Mouse (Mus musculus) left cerebral cortex, adult 2 months (tissue): ENCODE measurements around the gene AU018091. TPM values are rescaled to one million over a fixed set of nuclear protein-coding genes. Genes with fewer than 3 reads are reported as not detected.
"Not testable (repeated sequence)": the region's sequence is repeated elsewhere in the genome, so short reads cannot be mapped to it uniquely, and the experiment has no call there.

Source experiments
- DNase-seq, 2 experiments: peaks; one replicate each; pipeline ENCODE4 v3.0.0; 2021 to 2022; ENCODE audit warnings: low spot score in 2 of 2, mixed read lengths in 1 of 2; ENCODE audit errors: extremely low spot score in 1 of 2
- H3K27ac ChIP-seq: fragments of 200-600 bp; 2 replicates; pipeline ENCODE4 v1.8.1; 2022
- H3K4me3 ChIP-seq: fragments of 200-600 bp; 2 replicates; pipeline ENCODE4 v1.8.1; 2022
- CTCF ChIP-seq: fragments of 200-600 bp; IDR thresholded peaks from 2 replicates; pipeline ENCODE4 v1.8.1; 2022; ENCODE audit warnings: antibody characterized with exemption, mild to moderate bottlenecking, moderate library complexity
- intact Hi-C: fragments of 180-260 bp; cut with DNase I; formaldehyde crosslinking; loops from one replicate; pipeline ENCODE4 v1.15.1; 2025
- microRNA-seq, 2 experiments: library from miRNA; unstranded; fragments of <30 nt; microRNA quantifications; one replicate each; pipeline ENCODE4 v1.2.0; 2021
- total RNA-seq, 2 experiments: library from RNA; stranded (reverse); gene quantifications; 2 replicates each; pipeline ENCODE4 v1.2.3; 2021

The AU018091 gene
- total RNA-seq, 2 experiments from 2014 or later: not detected

DNA sequence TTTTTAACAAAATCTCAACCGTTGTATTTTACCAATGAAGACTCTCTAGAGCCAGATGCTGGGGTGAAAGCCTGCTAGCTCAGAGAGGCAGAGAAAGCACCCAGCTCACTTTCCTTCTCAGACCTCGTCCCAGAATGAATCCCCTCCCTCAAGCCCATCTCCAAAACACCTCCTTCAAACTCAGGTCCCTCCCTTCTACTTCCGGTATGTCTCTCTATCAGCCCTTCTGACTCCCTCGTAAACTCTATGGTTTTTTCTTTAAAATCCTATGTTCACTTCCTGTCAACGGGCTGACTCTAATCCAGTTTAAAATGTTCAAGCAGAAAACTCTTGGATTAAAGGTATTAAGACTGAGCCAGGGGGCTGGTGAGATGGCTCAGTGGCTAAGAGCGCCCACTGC lies 4.6 kb downstream of the AU018091 start:
- DNase-seq: no peak
- Histone ChIP-seq H3K27ac (no peak overlapping the region), H3K4me3 (no peak overlapping the region)
- TF ChIP-seq CTCF: no peak
- intact Hi-C loops: no loop called here

DNA sequence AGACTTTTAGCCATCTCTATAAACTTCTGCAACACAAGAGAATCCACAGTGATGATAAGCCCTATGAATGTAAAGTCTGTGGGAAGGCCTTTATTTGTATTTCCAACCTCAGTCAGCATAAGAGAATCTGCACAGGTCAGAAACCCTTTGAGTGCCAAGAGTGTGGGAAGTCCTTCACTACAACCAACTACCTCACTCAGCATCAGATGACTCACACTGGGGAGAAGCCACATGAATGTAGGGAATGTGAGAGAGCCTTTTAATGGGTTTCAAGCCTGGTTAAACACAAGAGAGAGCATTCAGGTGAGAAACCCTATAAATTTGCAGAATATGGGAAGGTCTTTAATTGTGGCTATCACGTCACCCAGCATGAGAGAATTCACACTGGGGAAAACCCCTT lies 18.6 kb downstream of the AU018091 start:
- no peak overlapping the region for H3K4me3 ChIP-seq
- no peak for TF ChIP-seq CTCF
- DNase-seq: no peak
- H3K27ac ChIP-seq: no peak overlapping the region
- intact Hi-C loops: no loop called here

DNA sequence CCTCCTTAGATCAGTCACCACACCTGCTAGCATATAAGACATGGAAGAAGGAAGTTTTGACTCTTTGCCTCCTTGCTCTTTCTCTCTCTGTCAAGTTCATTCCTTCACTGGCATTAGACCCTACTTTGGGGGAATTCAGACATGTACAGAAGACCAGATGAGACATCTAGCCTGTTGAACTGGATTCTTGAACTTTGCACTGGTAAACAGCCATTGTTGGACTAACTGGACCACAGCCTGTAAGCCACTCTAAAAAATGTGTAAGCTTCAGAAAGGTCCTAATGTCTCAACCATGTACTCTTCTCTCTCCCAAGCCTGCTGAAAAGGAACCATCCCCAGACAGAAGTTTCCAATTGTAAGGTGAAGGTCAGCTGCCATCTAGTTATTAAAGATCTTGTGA lies 22.9 kb downstream of the AU018091 start:
- no peak for TF ChIP-seq CTCF
- intact Hi-C loops: no loop called here
- Histone ChIP-seq H3K27ac (no peak overlapping the region), H3K4me3 (no peak overlapping the region)
- no peak for DNase-seq

DNA sequence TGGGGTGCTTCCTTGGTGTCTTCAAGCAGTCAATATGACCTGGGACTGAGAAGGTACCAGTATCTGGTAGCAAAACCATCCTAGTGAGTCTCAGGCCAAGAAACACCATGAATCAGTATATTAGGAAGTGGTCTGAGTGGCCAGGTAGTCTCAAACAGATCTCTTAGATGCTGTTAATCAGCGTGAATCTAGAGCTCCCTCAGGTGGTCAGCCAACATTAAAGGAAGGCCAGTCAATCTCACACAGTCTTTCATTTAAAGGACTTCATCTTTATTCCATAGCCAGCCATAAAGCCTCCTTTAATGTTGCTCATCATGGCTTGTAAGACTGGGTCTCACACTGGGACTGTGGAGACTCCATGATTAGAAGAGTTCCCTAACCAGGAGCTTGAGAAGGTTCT lies 25.7 kb downstream of the AU018091 start:
- intact Hi-C loops: no loop called here
- no peak overlapping the region for H3K4me3 ChIP-seq
- no peak overlapping the region for H3K27ac ChIP-seq
- TF ChIP-seq CTCF: no peak
- no peak for DNase-seq

DNA sequence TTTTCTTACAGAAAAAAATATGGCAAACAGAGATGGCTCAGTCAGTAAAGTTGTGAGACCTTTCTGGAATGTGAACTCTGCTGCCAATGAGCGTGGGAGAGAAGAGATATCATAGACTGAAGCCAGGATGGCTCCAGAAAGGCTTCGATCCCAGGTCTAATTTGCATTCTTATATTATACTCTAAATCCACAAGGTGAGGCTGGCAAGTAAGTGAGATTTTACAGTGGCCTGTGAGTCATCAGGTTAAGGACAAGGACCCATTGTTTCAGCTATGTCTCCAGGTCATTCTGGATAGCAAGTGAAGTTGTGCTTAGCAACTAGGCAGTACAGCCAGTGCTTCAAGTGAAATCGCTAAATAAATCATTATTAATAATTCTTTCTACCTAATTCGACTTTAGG lies 33.4 kb downstream of the AU018091 start:
- DNase-seq: no peak
- no peak for TF ChIP-seq CTCF
- Histone ChIP-seq H3K4me3 (no peak overlapping the region), H3K27ac (no peak overlapping the region)
- intact Hi-C loops: no loop called here

DNA sequence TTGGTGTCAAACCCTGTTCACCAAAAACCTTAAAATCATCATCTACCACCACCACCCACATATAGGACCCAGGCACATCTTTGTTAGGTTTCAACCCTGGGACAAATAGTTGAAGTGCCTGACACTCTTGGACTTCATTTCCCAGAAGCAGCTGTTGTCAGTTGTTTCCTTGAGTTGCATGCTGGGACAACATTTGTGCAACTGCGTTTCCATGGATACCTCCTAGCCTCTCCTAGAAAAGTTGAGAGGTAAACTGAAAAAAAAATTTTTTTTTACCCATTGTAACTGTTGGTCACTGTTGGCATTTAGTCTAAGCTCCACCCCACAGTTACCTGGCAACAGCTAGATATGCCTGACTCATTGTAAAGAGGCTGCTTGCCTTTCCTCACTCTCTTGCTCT lies 34.3 kb downstream of the AU018091 start:
- no peak for DNase-seq
- H3K27ac ChIP-seq: no peak overlapping the region
- no peak overlapping the region for H3K4me3 ChIP-seq
- no peak for TF ChIP-seq CTCF
- intact Hi-C loops: no loop called here

DNA sequence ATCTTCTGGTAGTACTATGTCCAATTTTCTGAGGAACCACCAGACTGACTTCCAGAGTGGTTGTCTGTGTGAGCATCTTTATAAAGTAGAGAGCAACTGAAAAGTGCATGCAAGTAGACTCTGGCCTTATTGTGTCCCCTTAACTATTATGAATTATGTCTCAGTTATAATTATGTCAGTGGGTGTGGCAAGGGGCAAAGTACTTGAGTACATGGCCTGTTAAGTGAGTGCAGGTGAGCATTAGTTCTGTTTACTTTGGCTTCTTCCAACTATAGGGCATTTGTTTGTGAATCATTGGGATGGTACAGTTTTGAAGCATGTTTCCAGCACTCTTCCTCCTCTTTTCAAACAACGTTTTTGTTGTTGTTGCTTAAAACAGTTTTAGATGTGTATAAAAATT lies 38.7 kb downstream of the AU018091 start:
- no peak for DNase-seq
- no peak overlapping the region for H3K27ac ChIP-seq
- intact Hi-C loops: no loop called here
- H3K4me3 ChIP-seq: no peak overlapping the region
- TF ChIP-seq CTCF: no peak

DNA sequence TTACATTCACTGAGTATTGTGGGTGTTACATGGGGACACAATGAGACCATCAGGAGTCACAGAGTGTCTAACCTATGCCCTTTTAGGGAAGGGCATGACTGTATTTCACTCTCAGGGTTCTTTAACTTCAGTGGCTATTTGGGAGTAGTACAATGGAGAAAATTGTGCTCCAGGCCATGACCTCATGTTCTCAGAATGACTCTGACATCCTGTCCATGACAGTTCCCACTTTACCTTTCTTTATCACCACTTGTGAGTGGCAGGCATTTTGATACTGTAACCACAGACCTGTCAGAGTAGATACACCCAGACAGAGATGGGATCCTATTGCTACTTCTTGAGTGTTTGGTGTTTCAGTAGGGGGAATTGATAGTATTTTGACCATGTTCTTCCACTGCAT lies 40.4 kb downstream of the AU018091 start:
- H3K4me3 ChIP-seq, H3K27ac ChIP-seq, intact Hi-C loops, DNase-seq: not testable (repeated sequence)

DNA sequence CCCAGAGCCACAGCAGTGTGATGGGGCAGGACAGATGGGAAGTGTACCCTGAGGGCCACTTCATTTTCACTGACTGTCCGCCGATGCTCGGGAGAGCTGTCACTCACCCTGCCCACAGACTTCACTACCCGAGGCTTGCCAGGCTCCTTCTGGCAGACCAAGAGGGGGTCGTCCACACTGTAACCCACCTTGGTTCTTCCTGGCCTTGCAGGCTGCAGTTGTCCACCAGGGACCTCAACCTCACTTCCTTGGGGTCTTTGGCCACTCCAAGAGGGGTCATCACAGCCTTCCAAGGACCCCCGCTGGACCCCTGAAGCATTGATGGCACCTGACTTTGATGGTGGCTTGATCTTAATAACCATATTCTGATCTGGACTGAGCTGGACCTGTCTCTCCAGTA lies 57.8 kb downstream of the AU018091 start:
- intact Hi-C loops, H3K4me3 ChIP-seq, DNase-seq, H3K27ac ChIP-seq: not testable (repeated sequence)

DNA sequence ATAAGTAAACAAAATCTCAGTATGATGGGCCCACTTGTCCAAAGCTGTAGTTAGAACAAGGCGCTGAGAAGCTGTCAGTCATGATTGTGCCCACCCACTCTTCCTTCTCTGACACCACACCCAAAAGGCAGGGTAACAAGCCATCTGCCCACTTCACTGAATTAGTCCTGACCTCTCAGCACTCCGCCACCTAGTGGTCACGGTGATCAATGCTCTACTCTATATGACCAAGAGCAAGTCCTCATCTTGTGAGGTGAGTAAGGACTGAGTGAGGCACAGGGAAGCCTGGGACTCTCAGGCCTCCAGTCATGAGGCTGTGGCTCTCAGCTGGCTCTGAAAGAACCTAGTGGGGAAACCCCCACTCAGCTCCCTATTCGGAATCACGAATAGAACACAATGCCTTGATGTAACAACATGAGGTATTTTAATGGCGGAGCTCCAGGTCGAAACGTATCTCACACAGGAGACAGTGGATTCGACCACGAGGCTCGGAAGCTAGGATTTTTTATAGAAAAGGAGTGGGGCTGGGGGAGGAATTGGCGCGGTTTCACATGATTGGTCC lies 62.4 kb downstream of the AU018091 start:
- DNase-seq, H3K27ac ChIP-seq, intact Hi-C loops, H3K4me3 ChIP-seq: not testable (repeated sequence)

Small RNAs within 50 kb of the gene (microRNA-seq; reads per million reads assigned to microRNA genes)
- gene Mir290a: 0 reads per million in 2 experiments
- gene Mir290b: 0 reads per million in 2 experiments
- gene Mir291a: 0 to 0.49 reads per million in 2 experiments
- gene Mir292: 0 reads per million in 2 experiments
- gene Mir292b: 0 reads per million in 2 experiments

Other genes starting within 250 kb of the AU018091 start
- under 1 TPM in 1 of 2 experiments, not detected in 1; 0.11 TPM for gene Nlrp12, start 80.5 kb upstream of the AU018091 start, total RNA-seq
- gene Myadm, start 119.9 kb upstream of the AU018091 start, total RNA-seq: 10 to 100 TPM; 61.9 to 62.1 TPM
- 100 to 1,000 TPM; 262 to 263 TPM for gene Prkcg, start 120.0 kb upstream of the AU018091 start, total RNA-seq
- 100 to 1,000 TPM; 180 to 201 TPM for gene Cacng7, start 163.8 kb upstream of the AU018091 start, total RNA-seq
- gene Cacng8, start 221.5 kb upstream of the AU018091 start, total RNA-seq: 100 to 1,000 TPM; 176 to 186 TPM